Mouse (Mus musculus): ENCODE results near the gene Bcat2. TPM values are rescaled to one million over a fixed set of nuclear protein-coding genes. Genes with fewer than 3 reads are reported as not detected.
A peak's percentile ranks its signal among the peaks of the same experiment; 100 is the strongest.
"Not testable (repeated sequence)": the region's sequence is repeated elsewhere in the genome, so short reads cannot be mapped to it uniquely, and the experiment has no call there.

Gene Bcat2
- polyA plus RNA-seq, 1 experiment from 2014 or later = 29.4 TPM

GRCm38 (mm10) chr7:45524841-45525621 is 44.9 kb upstream of the Bcat2 start:
- Histone ChIP-seq H3K4me1 (ENCODE audit: insufficient read depth, low read depth, low read length) (peaks cover 9% of the 10 kb centered on the region), H3K4me2 (replicated peaks; ENCODE audit: low read depth, low read length) (peak overlapping the region; percentile 78), H3K27me3 (replicated peaks; ENCODE audit: insufficient read depth, low read length) (no peaks in the 10 kb centered on the region), H3K36me3 (ENCODE audit: insufficient read depth, low read length) (peaks cover 5% of the 10 kb centered on the region; the same call in 1 of the 2 replicates), H3K9me3 (ENCODE audit: low read length) (no peaks in the 10 kb centered on the region), H3K9ac (replicated peaks; ENCODE audit: low read depth) (peak overlapping the region; percentile 98), H3K27ac (ENCODE audit: low read length) (peak overlapping the region; percentile 99), H3K4me3 (ENCODE audit: low read depth, low read length) (peak overlapping the region; percentile 89)
- TF ChIP-seq EP300 (IDR thresholded peaks at IDR 0.05) (0 out of 2 replicates have a peak, but pooled peaks have one; percentile 16), CTCF (IDR thresholded peaks at IDR 0.05) (no peak)
- peak; percentile 34 for ATAC-seq
- 10% methylated on average over 12 of the region's 12 CpGs for WGBS
- DNase-seq (ENCODE audit: low spot score) = peak; percentile 83

- peak; percentile 91 for ATAC-seq
- H3K4me1 ChIP-seq (ENCODE audit: insufficient read depth, low read depth, low read length) = peaks cover 9% of the 10 kb centered on the region
- 0% methylated on average over 54 of the region's 54 CpGs for WGBS
Observed at GRCm38 (mm10) chr7:45525809-45526473, 44.0 kb upstream of the Bcat2 start, which contains the start of the genes Ppp1r15a and Plekha4. Ppp1r15a (minus strand) TSS chr7:45526268. Plekha4 (plus strand) TSS chr7:45526330.

GRCm38 (mm10) chr7:45526474-45527120 is 43.4 kb upstream of the Bcat2 start:
- H3K9ac ChIP-seq (replicated peaks; ENCODE audit: low read depth) = peak overlapping the region; percentile 98
- WGBS = 23% methylated on average over 7 of the region's 7 CpGs
- H3K27me3 ChIP-seq (replicated peaks; ENCODE audit: insufficient read depth, low read length) = no peaks in the 10 kb centered on the region
- peak overlapping the region; percentile 89 for H3K4me3 ChIP-seq (ENCODE audit: low read depth, low read length)
- H3K36me3 ChIP-seq (ENCODE audit: insufficient read depth, low read length) = peaks cover 5% of the 10 kb centered on the region; the same call in 1 of the 2 replicates
- peak; percentile 91; the same call in 1 of the 2 replicates for TF ChIP-seq EP300 (IDR thresholded peaks at IDR 0.05)
- peak; percentile 57 for TF ChIP-seq CTCF (IDR thresholded peaks at IDR 0.05)
- peak overlapping the region; percentile 99 for H3K27ac ChIP-seq (ENCODE audit: low read length)
- H3K9me3 ChIP-seq (ENCODE audit: low read length) = no peaks in the 10 kb centered on the region
- peak overlapping the region; percentile 78 for H3K4me2 ChIP-seq (replicated peaks; ENCODE audit: low read depth, low read length)
- H3K4me1 ChIP-seq (ENCODE audit: insufficient read depth, low read depth, low read length) = peaks cover 9% of the 10 kb centered on the region
- ATAC-seq (no peak), DNase-seq (ENCODE audit: low spot score) (peak; percentile 56)

More at GRCm38 (mm10) chr7:45525809-45526473, 44.0 kb upstream of the Bcat2 start, which contains the start of the genes Ppp1r15a and Plekha4:
- Histone ChIP-seq H3K27ac (ENCODE audit: low read length) (peak within 1 kb of the TSS; percentile 99), H3K36me3 (ENCODE audit: insufficient read depth, low read length) (peaks cover 5% of the 10 kb centered on the region; the same call in 1 of the 2 replicates), H3K9me3 (ENCODE audit: low read length) (no peaks in the 10 kb centered on the region), H3K4me2 (replicated peaks; ENCODE audit: low read depth, low read length) (peak within 1 kb of the TSS; percentile 78), H3K4me3 (ENCODE audit: low read depth, low read length) (peak within 1 kb of the TSS; percentile 89), H3K9ac (replicated peaks; ENCODE audit: low read depth) (peak within 1 kb of the TSS; percentile 98), H3K27me3 (replicated peaks; ENCODE audit: insufficient read depth, low read length) (no peaks in the 10 kb centered on the region)
- 0 out of 2 replicates have a peak, but pooled peaks have one; percentile 1 for TF ChIP-seq CTCF (IDR thresholded peaks at IDR 0.05)
- no peak; the same call in 1 of the 2 replicates for TF ChIP-seq EP300 (IDR thresholded peaks at IDR 0.05)
- peak; percentile 99 for DNase-seq (ENCODE audit: low spot score)

- 91% methylated on average over 6 of the region's 6 CpGs for WGBS
- ATAC-seq; H3K36me3 ChIP-seq (ENCODE audit: insufficient read depth, low read length); H3K4me3 ChIP-seq (ENCODE audit: low read depth, low read length); H3K9me3 ChIP-seq (ENCODE audit: low read length); H3K27ac ChIP-seq (ENCODE audit: low read length); DNase-seq (ENCODE audit: low spot score); H3K4me1 ChIP-seq (ENCODE audit: insufficient read depth, low read depth, low read length); H3K4me2 ChIP-seq (replicated peaks; ENCODE audit: low read depth, low read length); H3K9ac ChIP-seq (replicated peaks; ENCODE audit: low read depth); H3K27me3 ChIP-seq (replicated peaks; ENCODE audit: insufficient read depth, low read length): not testable (repeated sequence)
Observed at GRCm38 (mm10) chr7:45527169-45527568, 42.8 kb upstream of the Bcat2 start.

- H3K27ac ChIP-seq (ENCODE audit: low read length) = peak overlapping the region; percentile 15
Observed at GRCm38 (mm10) chr7:45529461-45529860, 40.5 kb upstream of the Bcat2 start.

More at GRCm38 (mm10) chr7:45529461-45529860, 40.5 kb upstream of the Bcat2 start:
- H3K4me1 ChIP-seq (ENCODE audit: insufficient read depth, low read depth, low read length) = peaks cover 2% of the 10 kb centered on the region; the same call in 1 of the 2 replicates
- no peaks in the 10 kb centered on the region for H3K27me3 ChIP-seq (replicated peaks; ENCODE audit: insufficient read depth, low read length)
- H3K4me2 ChIP-seq (replicated peaks; ENCODE audit: low read depth, low read length) = 0 out of 2 replicates have a peak overlapping the region, but pooled peaks have one; percentile 9
- DNase-seq (ENCODE audit: low spot score) (peak; percentile 56), ATAC-seq (no peak)
- WGBS = 5% methylated on average over 6 of the region's 6 CpGs
- H3K4me3 ChIP-seq (ENCODE audit: low read depth, low read length) = no peak overlapping the region
- H3K36me3 ChIP-seq (ENCODE audit: insufficient read depth, low read length) = no peaks in the 10 kb centered on the region
- H3K9me3 ChIP-seq (ENCODE audit: low read length) = no peaks in the 10 kb centered on the region
- H3K9ac ChIP-seq (replicated peaks; ENCODE audit: low read depth) = no peak overlapping the region
- TF ChIP-seq EP300 (IDR thresholded peaks at IDR 0.05) (no peak), CTCF (IDR thresholded peaks at IDR 0.05) (no peak)
